Comparison of ENCODE assay signal across 30 mouse cellular contexts in the genomic region with DNA sequence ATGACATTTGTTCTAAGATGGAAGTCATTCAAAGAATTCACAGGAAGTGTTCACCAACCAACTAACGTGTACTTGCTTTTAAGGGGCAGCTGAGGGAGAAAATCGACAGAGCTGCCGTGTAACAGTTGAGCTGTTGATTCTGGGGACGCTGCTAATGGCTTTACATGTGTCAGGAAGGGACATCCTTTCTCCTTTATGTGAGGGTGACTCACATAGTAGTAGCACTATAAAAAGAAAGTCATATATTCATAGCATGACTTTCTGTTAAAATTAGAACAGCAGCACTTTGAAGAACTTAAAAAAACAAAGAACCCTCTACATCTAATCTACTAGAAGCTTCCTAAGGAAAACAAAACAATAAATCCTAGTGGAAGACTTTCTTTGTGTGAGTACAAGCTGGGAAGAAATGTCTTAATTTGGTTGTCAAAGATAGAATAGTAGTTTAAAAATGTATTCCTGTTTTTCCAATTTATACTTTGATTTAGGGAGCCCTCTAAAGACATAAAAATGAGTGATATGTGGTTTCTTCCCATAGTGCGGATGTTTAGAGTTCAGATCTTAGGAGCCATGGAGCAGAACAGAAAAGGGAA. TPM values are rescaled to one million over a fixed set of nuclear protein-coding genes. Genes with fewer than 3 reads are reported as not detected.
DNase-seq lines count a peak whose midpoint lies in the region; ATAC-seq and TF ChIP-seq lines count a peak whose summit lies in the region.
"Had no signal": no experiment of that assay in that cellular context is flagged by ENCODE, and none has a peak within 500 bp of the region (broad histone marks: within the 10 kb centered on the region; RNA-seq: fewer than 3 reads in every experiment).

No protein-coding gene starts in this region.

- WGBS in kidney, embryonic 15.5 days = 37% methylated on average over 5 of the region's 5 CpGs
- WGBS in kidney, postnatal 0 days = 35% methylated on average over 5 of the region's 5 CpGs

- DNase-seq in frontal cortex, postnatal 36 days (ENCODE audit: low spot score in 2 of 2) = no peak
- DNase-seq in kidney, adult 8-10 months = no peak
- DNase-seq in kidney, postnatal 0 days (ENCODE audit: low spot score) = peak; percentile 90
- DNase-seq in kidney, adult 18-20 months = no peak
- DNase-seq in brain, adult 2 months (ENCODE audit: low read depth, low spot score) = peak; percentile 39
- no peak for DNase-seq in urinary bladder, postnatal 14 days (ENCODE audit: low spot score)
- DNase-seq: adrenal gland, adult 8-10 months; adrenal gland, postnatal 14 days; adrenal gland, postnatal 36 days; B cell, adult 2 months; cerebellum, adult 11 months; cerebellum, adult 18-20 months; cerebellum, adult 8-10 months; cerebellum, adult 9-11 months; cerebellum, postnatal 14 days; cerebellum, postnatal 36 days; embryo, embryonic 11 days had no signal

- 0 out of 2 replicates have a peak, but pooled peaks cover 5% of the 10 kb centered on the region for H3K9me3 ChIP-seq in kidney, embryonic 15.5 days (replicated peaks)
- H3K9me3 ChIP-seq in kidney, postnatal 0 days (replicated peaks; ENCODE audit: low read length) = no peaks in the 10 kb centered on the region
- H3K9me3 ChIP-seq: forebrain, embryonic 12.5 days had no signal

- H3K27me3 ChIP-seq in kidney, embryonic 15.5 days = no peaks in the 10 kb centered on the region
- no peaks in the 10 kb centered on the region for H3K27me3 ChIP-seq in kidney, postnatal 0 days (ENCODE audit: insufficient read depth, low read length)
- H3K27me3 ChIP-seq: CH12.LX; embryonic facial prominence, embryonic 13.5 days; embryonic facial prominence, embryonic 15.5 days; forebrain, embryonic 12.5 days; Patski had no signal

- H3K27ac ChIP-seq in kidney, embryonic 15.5 days = peak overlapping the region; percentile 52
- peak overlapping the region; percentile 60; the same call in 1 of the 2 replicates for H3K27ac ChIP-seq in kidney, postnatal 0 days
- H3K27ac ChIP-seq: embryonic facial prominence, embryonic 13.5 days; embryonic facial prominence, embryonic 15.5 days; forebrain, embryonic 10.5 days; forebrain, embryonic 12.5 days had no signal

- peaks cover 15% of the 10 kb centered on the region for H3K4me1 ChIP-seq in kidney, embryonic 15.5 days
- H3K4me1 ChIP-seq in kidney, postnatal 0 days (replicated peaks; ENCODE audit: insufficient read depth, low read length) = no peaks in the 10 kb centered on the region
- H3K4me1 ChIP-seq: embryonic facial prominence, embryonic 13.5 days had no signal

- TF ChIP-seq CTCF in kidney, postnatal 0 days (IDR thresholded peaks at IDR 0.05; ENCODE audit: low read depth) = no peak

- H3K4me2 ChIP-seq in kidney, embryonic 15.5 days = no peak overlapping the region
- H3K4me2 ChIP-seq in kidney, postnatal 0 days (ENCODE audit: low read length) = no peak overlapping the region
- H3K4me2 ChIP-seq: embryonic facial prominence, embryonic 13.5 days; embryonic facial prominence, embryonic 15.5 days; forebrain, embryonic 12.5 days had no signal

- H3K4me3 ChIP-seq in kidney, embryonic 15.5 days (replicated peaks) = no peak overlapping the region
- no peak overlapping the region for H3K4me3 ChIP-seq in kidney, postnatal 0 days (replicated peaks; ENCODE audit: low read depth, low read length)
- H3K4me3 ChIP-seq: embryonic facial prominence, embryonic 13.5 days; embryonic facial prominence, embryonic 15.5 days; erythroblast, embryonic 14.5 days; forebrain, embryonic 10.5 days; forebrain, embryonic 12.5 days had no signal

- H3K9ac ChIP-seq in kidney, embryonic 15.5 days = no peak overlapping the region
- H3K9ac ChIP-seq in kidney, postnatal 0 days (ENCODE audit: low read depth, low read length) = no peak overlapping the region
- H3K9ac ChIP-seq: embryonic facial prominence, embryonic 13.5 days; embryonic facial prominence, embryonic 15.5 days; forebrain, embryonic 12.5 days had no signal

- H3K36me3 ChIP-seq in kidney, embryonic 15.5 days = peaks cover 6% of the 10 kb centered on the region
- no peaks in the 10 kb centered on the region for H3K36me3 ChIP-seq in kidney, postnatal 0 days (ENCODE audit: insufficient read depth, low read length)
- H3K36me3 ChIP-seq: embryonic facial prominence, embryonic 15.5 days; forebrain, embryonic 12.5 days; G1E had no signal

- peak; percentile 81 for ATAC-seq in frontal cortex, adult (ENCODE audit: low TSS enrichment)
- ATAC-seq in kidney, embryonic 15.5 days (replicated peaks; ENCODE audit: low FRiP score) = 0 out of 2 replicates have a peak, but pooled peaks have one; percentile 38
- no peak; the same call in 1 of the 2 replicates for ATAC-seq in kidney, postnatal 0 days (replicated peaks; ENCODE audit: low FRiP score, low read depth)
- ATAC-seq: activated CD4-positive, CD25-positive, alpha-beta regulatory T cell, adult 4 months; CD4-positive, CD25-positive, alpha-beta regulatory T cell, adult 4 months; forebrain, embryonic 14.5 days; Patski had no signal

RNA-seq across cellular contexts. Expression of a gene that starts 25.7 kb away (rescaled TPM):
- 12.7 and 13.9 TPM in 2 replicates for polyA plus RNA-seq in kidney, embryonic 15.5 days (2015; fragmentation: Nextera tagmentation; extraction: Ambion mirVana)
- 11.4 and 11.9 TPM in 2 replicates for polyA plus RNA-seq in kidney, postnatal 0 days (2015; fragmentation: Nextera tagmentation; extraction: Ambion mirVana)

Comparison
In these comparisons a context has a peak if more than half of its experiments do, and no peak if none do; other contexts are left out.
1. DNase-seq: peak in kidney, postnatal 0 days (single experiment) and brain, adult 2 months (single experiment); none in frontal cortex, postnatal 36 days (0 of 2), kidney, adult 8-10 months (0 of 2), kidney, adult 18-20 months (single experiment) and urinary bladder, postnatal 14 days (single experiment).